Mouse (Mus musculus): ENCODE measurements at regions not wholly inside any gene's neighbourhood (a gene's known extent, or its start where the extent isn't known, plus 50 kb on each side); places are given as distances from the start of the nearest gene placed in this dataset.

- no peak for DNase-seq (ENCODE audit: low spot score)
Observed at GRCm38 (mm10) chr8:86360283-86360682, 220.2 kb downstream of the Abcc12 start.

DNA sequence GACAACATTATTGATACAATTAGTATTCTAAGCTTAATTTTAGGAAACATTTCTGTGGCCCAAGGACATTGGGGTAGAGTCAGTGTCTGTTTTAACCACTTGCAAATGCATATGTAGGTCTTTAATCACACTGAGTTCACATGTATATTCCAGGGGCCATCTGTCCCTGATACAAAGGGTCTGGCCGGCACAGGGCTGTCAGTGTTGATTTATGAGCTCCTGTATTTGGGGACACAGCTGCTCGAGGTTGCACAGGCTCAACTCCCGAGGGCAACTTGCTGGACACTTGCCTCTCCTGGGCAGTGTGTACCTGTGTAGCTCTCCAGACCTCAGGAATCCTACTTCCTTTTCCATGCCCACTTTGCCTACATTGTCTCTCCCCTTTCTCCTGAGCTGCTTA, 221.0 kb downstream of the Abcc12 start:
- DNase-seq (ENCODE audit: low spot score) = no peak

DNA sequence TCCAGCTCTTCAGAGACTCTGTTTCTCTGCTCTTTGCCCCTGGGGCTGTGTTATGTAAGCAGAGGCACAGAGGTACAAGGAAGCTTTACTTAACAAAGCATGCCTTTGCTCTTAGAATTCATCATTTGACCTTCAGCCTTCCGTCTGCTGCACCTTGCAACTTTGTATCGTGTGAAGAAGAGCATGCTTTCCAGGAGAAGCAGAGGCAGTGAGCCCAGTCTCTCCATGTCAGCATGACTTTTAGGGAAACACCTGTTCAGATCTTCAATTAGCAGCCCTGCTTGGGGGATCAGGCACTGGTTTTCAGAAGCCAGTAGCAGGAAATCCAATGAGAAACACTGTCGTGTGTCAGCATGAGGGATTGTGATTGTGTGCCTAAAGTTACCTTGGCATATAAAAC, 226.7 kb downstream of the Abcc12 start:
- no peak for DNase-seq (ENCODE audit: low spot score)

DNA sequence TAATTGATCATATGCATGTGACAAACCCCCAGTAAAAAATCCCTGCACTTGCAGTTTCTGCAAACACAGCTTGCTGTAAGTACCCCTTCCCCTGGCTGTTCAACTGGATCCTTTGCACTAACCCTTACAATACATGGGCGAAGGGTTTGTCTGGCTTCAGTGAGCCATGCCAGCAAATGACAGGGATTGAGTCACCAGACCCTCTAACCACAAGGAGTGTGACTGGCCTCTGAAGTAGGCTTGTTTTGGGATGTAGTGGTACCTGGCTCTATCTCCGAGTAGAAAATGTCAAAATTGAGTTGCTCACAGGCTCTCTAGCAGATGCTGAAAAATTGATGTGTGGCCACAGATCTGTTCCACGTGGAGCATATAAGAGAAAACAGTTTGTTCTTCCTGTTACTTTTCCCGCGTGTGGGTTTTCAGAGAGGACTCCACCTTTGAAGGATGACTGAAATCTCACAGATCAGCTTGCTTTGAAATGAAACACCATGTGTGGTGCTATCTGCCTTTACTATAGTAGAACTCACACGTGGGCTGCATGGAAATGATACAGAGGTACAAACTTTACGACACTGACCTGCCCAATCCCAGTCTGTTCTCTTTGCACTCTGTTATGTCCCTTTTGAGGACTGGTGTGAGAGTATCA, 228.8 kb downstream of the Abcc12 start:
- no peak for DNase-seq (ENCODE audit: low spot score)

- no peak for DNase-seq (ENCODE audit: low spot score)
Observed at GRCm38 (mm10) chr8:86350128-86350527, 230.4 kb downstream of the Abcc12 start.

- DNase-seq (ENCODE audit: low spot score) = no peak
Observed at GRCm38 (mm10) chr8:86342016-86342684, 238.3 kb downstream of the Abcc12 start.

DNA sequence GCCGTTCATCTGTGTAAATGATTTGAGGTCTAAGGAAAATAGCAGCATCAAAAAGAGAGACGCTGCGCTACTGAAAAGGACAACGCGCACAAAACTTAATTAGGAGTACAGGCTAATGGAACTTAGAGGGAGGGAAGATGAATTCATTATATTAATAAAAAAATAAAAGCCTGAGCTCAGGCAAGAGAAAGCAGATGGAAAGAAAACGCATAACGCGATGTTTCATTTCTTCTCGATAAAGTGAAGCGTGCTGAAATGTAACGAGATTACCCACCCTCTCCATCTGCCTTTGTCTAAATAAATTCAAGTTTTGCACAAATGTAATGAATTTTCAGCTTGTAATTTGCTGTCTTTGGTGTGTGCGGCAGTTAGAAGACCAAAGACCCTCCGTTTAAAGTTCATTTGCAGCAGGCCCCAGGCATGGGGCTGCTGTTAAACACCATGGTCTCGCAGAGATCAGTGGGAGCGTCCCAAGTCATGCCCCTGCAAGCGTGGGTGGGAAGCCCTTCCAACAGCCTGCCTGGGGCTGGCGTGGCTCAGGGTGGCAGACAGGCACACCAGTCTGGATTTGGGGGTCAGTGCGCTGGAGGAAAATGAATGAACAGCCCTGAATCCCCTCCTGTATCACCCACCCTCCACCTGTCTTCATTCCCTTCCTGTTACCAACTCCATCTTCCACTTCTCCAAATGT, 241.8 kb downstream of the Abcc12 start:
- no peak for DNase-seq (ENCODE audit: low spot score)

GRCm38 (mm10) chr8:86331383-86331782, 249.1 kb downstream of the Abcc12 start:
- no peak for DNase-seq (ENCODE audit: low spot score)

GRCm38 (mm10) chr8:86328626-86329025, 251.9 kb downstream of the Abcc12 start:
- no peak for DNase-seq (ENCODE audit: low spot score)

GRCm38 (mm10) chr8:86327982-86328381, 252.5 kb downstream of the Abcc12 start:
- DNase-seq (ENCODE audit: low spot score) = no peak

GRCm38 (mm10) chr8:86325040-86325439, 255.4 kb downstream of the Abcc12 start:
- no peak for DNase-seq (ENCODE audit: low spot score)

DNA sequence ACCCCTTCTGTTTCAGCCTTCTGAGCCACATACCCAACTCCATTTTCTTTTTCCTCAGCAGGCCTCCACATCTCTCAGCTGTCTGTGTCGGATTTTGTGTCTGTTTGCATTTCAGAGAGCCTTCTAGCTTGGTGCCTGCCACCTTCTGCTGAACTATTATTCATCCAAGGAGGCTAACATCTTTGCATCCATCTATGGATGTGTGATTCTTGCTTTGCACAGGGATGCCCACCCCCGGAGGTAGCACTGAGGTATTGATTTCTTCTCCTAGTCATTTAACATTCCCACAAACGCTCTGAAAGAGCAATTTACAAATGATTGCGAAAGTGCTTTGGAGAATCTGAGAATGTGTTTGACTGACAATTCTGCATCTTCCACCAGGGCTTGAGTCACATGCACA, 255.9 kb downstream of the Abcc12 start:
- DNase-seq (ENCODE audit: low spot score) = no peak

DNA sequence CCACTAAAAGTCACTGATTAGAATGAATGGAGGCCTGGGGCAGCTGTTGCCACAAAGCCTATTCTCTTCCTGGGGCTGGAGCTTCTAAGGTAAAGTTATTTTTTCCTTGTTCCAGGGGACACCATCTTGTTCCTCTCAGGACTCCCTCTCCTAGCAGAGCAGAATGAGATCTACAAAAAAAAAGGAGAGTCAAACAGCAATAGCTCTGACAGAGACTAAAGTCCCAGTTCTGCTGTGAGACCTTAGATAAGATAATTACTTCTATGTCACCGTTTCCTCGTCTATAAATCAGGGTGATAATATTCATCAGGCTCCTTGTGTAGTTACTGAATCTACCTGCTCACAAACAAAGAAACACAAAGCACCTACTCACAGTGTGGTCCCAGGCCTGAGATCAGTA, 256.7 kb downstream of the Abcc12 start:
- DNase-seq (ENCODE audit: low spot score) = no peak

DNA sequence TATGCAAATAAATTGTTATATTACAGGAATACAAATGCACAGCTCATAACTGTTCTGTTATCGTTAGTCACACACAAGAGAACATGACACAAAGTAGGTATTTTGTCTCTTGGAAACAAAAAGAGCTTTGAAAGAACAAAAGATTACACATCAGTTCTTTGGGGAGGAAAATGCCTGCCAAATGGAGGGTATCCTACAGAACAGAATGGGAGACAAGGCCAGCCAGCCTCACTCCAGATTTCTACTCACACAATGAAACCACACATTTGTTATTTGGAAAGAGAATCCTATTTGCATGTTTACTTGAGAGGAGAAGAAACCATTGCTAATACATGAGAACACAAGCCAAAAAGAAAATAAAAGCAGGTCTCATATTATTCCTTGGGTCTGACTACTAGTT, 258.0 kb downstream of the Abcc12 start:
- no peak for DNase-seq (ENCODE audit: low spot score)

- no peak for DNase-seq (ENCODE audit: low spot score)
Observed at GRCm38 (mm10) chr8:86320938-86321337, 259.5 kb downstream of the Abcc12 start.

- no peak for DNase-seq (ENCODE audit: low spot score)
Observed at GRCm38 (mm10) chr8:86318531-86318930, 262.0 kb downstream of the Abcc12 start.

- DNase-seq (ENCODE audit: low spot score) = no peak
Observed at GRCm38 (mm10) chr8:86316236-86316635, 264.2 kb downstream of the Abcc12 start.

DNA sequence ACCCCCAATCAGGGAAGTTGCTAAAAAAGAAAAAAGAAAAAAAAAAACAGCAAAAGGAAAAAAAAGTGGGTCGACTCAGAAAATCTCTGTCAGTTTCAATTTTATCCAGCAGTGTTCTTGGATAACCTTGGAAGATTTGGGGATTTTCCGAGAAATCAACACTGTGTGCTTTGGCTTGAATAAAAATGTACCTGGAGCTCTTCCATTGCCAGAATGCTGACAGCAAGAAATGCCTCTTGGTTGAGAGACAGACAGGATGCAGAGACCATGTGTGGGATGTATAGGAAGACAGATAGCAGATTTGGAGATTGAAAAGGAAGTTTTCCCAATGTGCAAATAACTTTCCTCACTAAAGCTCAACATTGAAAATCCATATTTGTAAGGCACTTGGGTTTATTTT, 271.0 kb downstream of the Abcc12 start:
- no peak for DNase-seq (ENCODE audit: low spot score)

- no peak for DNase-seq (ENCODE audit: low spot score)
Observed at GRCm38 (mm10) chr8:86307339-86307738, 273.1 kb downstream of the Abcc12 start.

DNA sequence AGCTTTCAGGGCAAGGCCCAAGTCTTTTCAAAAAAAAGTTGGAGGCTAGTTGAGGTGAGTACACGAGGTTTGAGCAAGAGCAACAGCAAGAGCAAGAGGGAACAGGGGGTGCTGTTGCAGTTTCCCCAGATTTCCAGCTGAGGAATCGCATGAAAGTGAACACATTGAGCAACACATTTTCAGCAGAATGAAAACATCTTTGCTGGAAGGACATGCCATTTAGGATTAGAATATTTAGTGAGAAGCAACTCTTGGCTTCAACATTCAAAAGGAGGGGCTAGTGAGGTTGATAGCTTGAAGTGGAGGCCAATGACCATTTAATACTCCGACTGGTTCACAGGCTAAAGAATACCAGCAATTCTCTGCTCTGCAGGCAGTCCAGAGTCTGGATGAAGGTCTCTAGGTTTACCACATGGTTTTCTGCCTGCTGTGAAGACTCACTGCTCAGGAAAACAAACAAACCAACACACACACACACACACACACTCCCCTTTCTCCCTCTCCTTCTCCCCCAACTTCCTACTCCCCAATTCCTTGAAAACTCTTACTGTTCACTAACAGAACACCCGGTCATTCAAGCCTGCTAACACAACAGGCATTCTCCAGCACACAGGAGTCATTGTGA, 278.5 kb downstream of the Abcc12 start:
- DNase-seq (ENCODE audit: low spot score) = no peak

DNA sequence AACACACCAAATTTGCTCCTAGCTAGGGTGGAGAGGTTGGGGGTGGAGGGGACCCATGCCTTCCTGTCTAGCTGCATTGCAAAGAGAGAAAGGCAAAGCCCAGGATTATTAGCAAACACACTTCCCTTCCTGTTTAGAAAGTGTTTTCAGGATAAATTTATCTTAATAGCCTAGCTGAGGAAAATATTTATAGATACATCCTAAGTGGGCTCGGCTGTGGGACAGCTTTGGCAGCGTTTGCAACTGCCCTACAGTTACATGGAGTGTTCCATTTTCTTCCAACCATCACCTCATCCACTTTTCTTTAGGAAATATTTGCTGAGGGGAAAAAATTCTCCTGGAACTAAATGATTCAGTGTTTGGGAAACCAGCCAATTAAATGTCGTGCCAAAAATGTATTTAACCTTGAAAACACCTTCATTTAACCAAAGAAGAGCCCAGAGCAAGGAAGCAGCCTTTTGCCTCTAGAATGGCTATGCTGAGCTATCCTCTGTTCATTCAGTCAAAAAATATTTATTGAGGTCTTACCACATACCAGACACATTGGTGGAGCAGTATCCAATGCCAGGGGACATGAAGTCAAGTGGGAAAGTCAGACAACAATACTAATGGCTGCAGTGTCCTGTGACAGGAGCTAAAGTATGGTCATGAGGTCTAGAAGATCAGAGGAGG, 291.6 kb downstream of the Abcc12 start:
- no peak for DNase-seq (ENCODE audit: low spot score)

- DNase-seq (ENCODE audit: low spot score) = no peak
Observed at GRCm38 (mm10) chr8:86282922-86283321, 297.6 kb downstream of the Abcc12 start.
